Mouse (Mus musculus): ENCODE measurements at regions not wholly inside any gene's neighbourhood (a gene's known extent, or its start where the extent isn't known, plus 50 kb on each side); places are given as distances from the start of the nearest gene placed in this dataset.

- TF ChIP-seq CTCF (IDR thresholded peaks at IDR 0.05; ENCODE audit: extremely low read depth, insufficient read depth, low read length): no peak
- TF ChIP-seq POLR2A (IDR thresholded peaks at IDR 0.05; ENCODE audit: extremely low read depth, insufficient read depth, low read length): no peak
Observed at GRCm38 (mm10) chr3:78635386-78635785, 650.9 kb downstream of the Rapgef2 start.
